Mouse (Mus musculus): ENCODE measurements around the gene Mbnl2. TPM values are rescaled to one million over a fixed set of nuclear protein-coding genes. Genes with fewer than 3 reads are reported as not detected.

Gene Mbnl2
- total and polyA plus RNA-seq, 3 experiments, result 5.6 to 8.6 TPM; not detected in 1

DNA sequence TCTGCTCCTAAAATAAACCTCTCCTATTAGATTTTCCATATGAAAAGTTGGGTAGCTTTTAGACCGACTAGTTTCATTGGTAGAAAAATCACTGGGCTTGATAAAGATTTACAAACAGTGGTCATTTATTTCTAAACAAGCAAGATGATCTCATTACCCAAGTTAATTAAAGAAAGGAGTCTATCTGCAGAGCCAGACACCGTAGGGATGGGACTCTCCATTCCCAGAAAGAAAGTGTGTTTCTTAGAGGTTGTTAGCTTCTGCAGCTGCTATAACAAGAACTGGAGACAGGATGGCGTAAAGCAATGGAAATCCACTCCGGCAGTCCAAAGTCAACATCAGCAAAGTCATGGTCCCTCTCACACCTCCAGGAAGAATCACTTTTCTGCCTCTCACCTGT is 92.1 kb downstream of the Mbnl2 start:
- no peak for DNase-seq (ENCODE audit: low read depth, low spot score)
- H3K27me3 ChIP-seq (ENCODE audit: control insufficient read depth in 1 of 2, insufficient read depth in 2 of 2, low read length in 2 of 2), result no peaks in the 10 kb centered on the region
- H3K4me3 ChIP-seq (ENCODE audit: control insufficient read depth in 1 of 2, insufficient read depth in 1 of 2, low read depth in 2 of 2, low read length in 2 of 2), result no peak overlapping the region
- H3K36me3 ChIP-seq (ENCODE audit: control insufficient read depth in 1 of 2, insufficient read depth in 2 of 2, low read length in 2 of 2), result no peaks in the 10 kb centered on the region
- no peak for TF ChIP-seq EP300 (IDR thresholded peaks at IDR 0.05; ENCODE audit: low read depth in 1 of 2, low read length in 2 of 2)
- TF ChIP-seq JUND (IDR thresholded peaks at IDR 0.05; ENCODE audit: low read depth, low read length), result no peak
- no peak for TF ChIP-seq CHD1 (IDR thresholded peaks at IDR 0.05; ENCODE audit: low read depth, low read length)
- no peak for TF ChIP-seq HCFC1 (IDR thresholded peaks at IDR 0.05; ENCODE audit: low read depth, low read length)
- no peak for TF ChIP-seq TAL1 (IDR thresholded peaks at IDR 0.05; ENCODE audit: low read length)
- TF ChIP-seq CHD2 (IDR thresholded peaks at IDR 0.05; ENCODE audit: low read length), result no peak
- TF ChIP-seq POLR2AphosphoS5 (IDR thresholded peaks at IDR 0.05; ENCODE audit: borderline replicate concordance, low read depth, low read length), result no peak
- TF ChIP-seq KAT2A (conservative IDR thresholded peaks at IDR 0.05; ENCODE audit: low read depth, low read length), result no peak
- no peak for TF ChIP-seq POLR2A (IDR thresholded peaks at IDR 0.05; ENCODE audit: control insufficient read depth in 1 of 2, insufficient read depth in 1 of 2, low read depth in 1 of 2, low read length in 2 of 2, poor library complexity in 1 of 2)
- TF ChIP-seq BHLHE40 (IDR thresholded peaks at IDR 0.05; ENCODE audit: borderline replicate concordance, low read depth, low read length), result no peak
- no peak for TF ChIP-seq CTCF (IDR thresholded peaks at IDR 0.05 in 2 of 3, conservative IDR thresholded peaks at IDR 0.05 in 1 of 3; ENCODE audit: control insufficient read depth in 1 of 3, insufficient read depth in 1 of 3, low read depth in 2 of 3, low read length in 3 of 3, poor library complexity in 1 of 3, severe bottlenecking in 1 of 3)
- TF ChIP-seq MYC (IDR thresholded peaks at IDR 0.05; ENCODE audit: low read depth, low read length), result no peak
- TF ChIP-seq USF2 (IDR thresholded peaks at IDR 0.05; ENCODE audit: borderline replicate concordance in 1 of 2, insufficient read depth in 1 of 2, low read depth in 1 of 2, low read length in 2 of 2), result no peak
- no peak for TF ChIP-seq MYB (IDR thresholded peaks at IDR 0.05; ENCODE audit: low read depth, low read length)
- no peak for TF ChIP-seq MAX (IDR thresholded peaks at IDR 0.05; ENCODE audit: low read length)
- no peak for TF ChIP-seq TBP (IDR thresholded peaks at IDR 0.05; ENCODE audit: low read depth, low read length)
- TF ChIP-seq NRF1 (IDR thresholded peaks at IDR 0.05; ENCODE audit: insufficient read depth, low read depth, low read length, poor library complexity, severe bottlenecking), result no peak
- H3K9ac ChIP-seq (ENCODE audit: control insufficient read depth, low read depth, low read length, poor library complexity, severe bottlenecking), result no peak overlapping the region
- H3K79me2 ChIP-seq (ENCODE audit: control insufficient read depth, insufficient read depth, low read length, poor library complexity), result no peaks in the 10 kb centered on the region
- H3K9me3 ChIP-seq (replicated peaks; ENCODE audit: insufficient read depth, low read length), result no peaks in the 10 kb centered on the region
- no peaks in the 10 kb centered on the region for H3K4me1 ChIP-seq (ENCODE audit: control insufficient read depth in 1 of 2, insufficient read depth in 2 of 2, low read length in 2 of 2)
- no peak overlapping the region for H3K27ac ChIP-seq (ENCODE audit: control insufficient read depth, low read depth, low read length)

DNA sequence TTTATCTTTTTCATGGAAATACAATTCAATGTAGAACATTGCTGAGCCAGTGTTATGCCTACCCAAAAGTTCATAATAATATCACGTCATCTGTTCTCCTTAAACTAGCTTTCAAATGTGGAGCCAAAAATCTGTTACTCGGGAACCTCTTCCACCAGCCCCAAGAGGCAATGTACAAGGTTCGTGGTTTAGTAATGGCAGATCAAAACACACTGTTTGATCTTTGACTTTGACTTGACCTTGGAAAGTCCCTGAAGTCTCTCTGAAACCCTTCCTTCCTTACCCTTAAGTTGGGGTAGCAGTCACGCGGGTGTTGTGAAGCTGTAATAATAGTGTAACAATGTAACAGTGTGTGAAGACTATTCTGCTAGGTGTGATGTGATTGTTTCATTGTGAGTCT is 93.0 kb downstream of the Mbnl2 start:
- Histone ChIP-seq H3K36me3 (ENCODE audit: control insufficient read depth in 1 of 2, insufficient read depth in 2 of 2, low read length in 2 of 2) (no peaks in the 10 kb centered on the region), H3K4me1 (ENCODE audit: control insufficient read depth in 1 of 2, insufficient read depth in 2 of 2, low read length in 2 of 2) (no peaks in the 10 kb centered on the region)
- DNase-seq (ENCODE audit: low read depth, low spot score), result no peak

More for the DNA sequence above, 93.0 kb downstream of the Mbnl2 start:
- TF ChIP-seq MAX (IDR thresholded peaks at IDR 0.05; ENCODE audit: low read length), result no peak
- TF ChIP-seq UBTF (IDR thresholded peaks at IDR 0.05; ENCODE audit: borderline replicate concordance, insufficient read depth, low read depth, low read length), result no peak
- no peak for TF ChIP-seq E2F4 (IDR thresholded peaks at IDR 0.05; ENCODE audit: borderline replicate concordance, low read depth, low read length)
- no peak for TF ChIP-seq RCOR1 (IDR thresholded peaks at IDR 0.05; ENCODE audit: low read depth, low read length)
- no peak overlapping the region for H3K9ac ChIP-seq (ENCODE audit: control insufficient read depth, low read depth, low read length, poor library complexity, severe bottlenecking)
- no peaks in the 10 kb centered on the region for H3K27me3 ChIP-seq (ENCODE audit: control insufficient read depth in 1 of 2, insufficient read depth in 2 of 2, low read length in 2 of 2)
- H3K4me3 ChIP-seq (ENCODE audit: control insufficient read depth in 1 of 2, insufficient read depth in 1 of 2, low read depth in 2 of 2, low read length in 2 of 2), result no peak overlapping the region
- no peak overlapping the region for H3K27ac ChIP-seq (ENCODE audit: control insufficient read depth, low read depth, low read length)
- no peaks in the 10 kb centered on the region for H3K9me3 ChIP-seq (replicated peaks; ENCODE audit: insufficient read depth, low read length)
- H3K79me2 ChIP-seq (ENCODE audit: control insufficient read depth, insufficient read depth, low read length, poor library complexity), result no peaks in the 10 kb centered on the region

Data from MEL (cell line).